Mouse (Mus musculus) 3134 (cell line): ENCODE results near the gene Ces2c.
"Not testable (repeated sequence)": the region's sequence is repeated elsewhere in the genome, so short reads cannot be mapped to it uniquely, and the experiment has no call there.

ENCODE experiments used
- DNase-seq: peaks from one replicate; pipeline ENCODE4 v3.0.0-alpha.2; 2011; ENCODE audit warnings: low spot score; ENCODE audit not compliant: insufficient read length; ENCODE audit errors: extremely low read depth

The Ces2c gene

DNA sequence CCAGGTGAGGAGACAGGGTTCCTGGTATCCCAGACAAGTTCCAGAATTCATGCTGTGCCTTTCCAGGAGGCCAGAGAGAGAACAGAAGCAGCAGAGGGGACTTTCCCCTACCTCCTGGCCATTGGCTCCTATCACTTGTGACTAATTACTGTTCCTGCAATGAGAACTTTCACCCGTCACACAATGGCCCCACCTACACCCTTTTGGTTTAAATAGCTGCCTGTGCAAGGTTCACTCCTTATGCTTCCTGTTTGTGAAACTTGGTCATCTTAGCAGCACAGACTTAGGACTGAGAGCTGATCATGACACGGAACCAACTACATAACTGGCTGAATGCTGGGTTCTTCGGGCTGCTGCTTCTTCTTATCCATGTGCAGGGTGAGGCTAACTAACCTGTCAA, at the start of gene Ces2c:
TSS of gene Ces2c (plus strand) at position 238 of the 400 bp plus-strand sequence.
- no peak for DNase-seq

DNA sequence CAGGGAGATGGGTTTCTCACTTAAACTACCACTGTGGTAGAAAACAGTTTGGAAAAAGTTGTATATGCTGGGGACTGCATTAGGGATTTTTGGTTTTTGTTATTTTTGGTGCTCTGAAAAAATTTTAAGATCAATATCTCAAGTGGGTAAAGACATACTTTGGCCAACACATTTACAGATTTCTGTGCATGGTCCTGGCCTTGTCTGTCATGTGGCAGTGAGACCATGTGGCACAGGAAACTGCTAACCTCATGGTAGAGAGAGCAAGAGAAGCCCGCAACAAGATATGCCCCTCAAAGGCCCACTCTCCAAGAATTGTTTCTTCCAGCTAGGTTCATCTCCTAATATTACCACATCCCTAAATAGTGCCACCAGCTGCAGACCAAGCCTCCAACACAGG, 47.5 kb upstream of the Ces2c start:
- DNase-seq = no peak

DNA sequence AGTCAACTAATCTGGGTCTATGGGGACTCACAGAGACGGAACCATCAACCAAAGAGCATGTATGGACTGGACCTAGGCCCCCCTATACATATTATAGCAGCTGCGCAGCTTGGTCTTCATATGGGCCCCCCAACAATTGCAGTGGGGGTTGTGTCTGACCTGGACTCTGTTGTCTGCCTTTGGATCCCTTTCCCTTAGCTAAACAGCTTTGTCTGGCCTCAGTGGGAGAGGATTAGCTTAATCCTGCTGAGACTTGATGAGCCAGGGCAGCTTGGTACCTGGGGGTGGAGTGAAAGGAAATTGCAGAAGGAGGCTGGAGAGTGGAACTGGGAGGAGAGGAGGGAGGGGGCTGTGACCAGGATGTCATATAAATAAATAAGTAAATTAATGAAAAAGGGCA, 40.7 kb upstream of the Ces2c start:
- DNase-seq = no peak

DNA sequence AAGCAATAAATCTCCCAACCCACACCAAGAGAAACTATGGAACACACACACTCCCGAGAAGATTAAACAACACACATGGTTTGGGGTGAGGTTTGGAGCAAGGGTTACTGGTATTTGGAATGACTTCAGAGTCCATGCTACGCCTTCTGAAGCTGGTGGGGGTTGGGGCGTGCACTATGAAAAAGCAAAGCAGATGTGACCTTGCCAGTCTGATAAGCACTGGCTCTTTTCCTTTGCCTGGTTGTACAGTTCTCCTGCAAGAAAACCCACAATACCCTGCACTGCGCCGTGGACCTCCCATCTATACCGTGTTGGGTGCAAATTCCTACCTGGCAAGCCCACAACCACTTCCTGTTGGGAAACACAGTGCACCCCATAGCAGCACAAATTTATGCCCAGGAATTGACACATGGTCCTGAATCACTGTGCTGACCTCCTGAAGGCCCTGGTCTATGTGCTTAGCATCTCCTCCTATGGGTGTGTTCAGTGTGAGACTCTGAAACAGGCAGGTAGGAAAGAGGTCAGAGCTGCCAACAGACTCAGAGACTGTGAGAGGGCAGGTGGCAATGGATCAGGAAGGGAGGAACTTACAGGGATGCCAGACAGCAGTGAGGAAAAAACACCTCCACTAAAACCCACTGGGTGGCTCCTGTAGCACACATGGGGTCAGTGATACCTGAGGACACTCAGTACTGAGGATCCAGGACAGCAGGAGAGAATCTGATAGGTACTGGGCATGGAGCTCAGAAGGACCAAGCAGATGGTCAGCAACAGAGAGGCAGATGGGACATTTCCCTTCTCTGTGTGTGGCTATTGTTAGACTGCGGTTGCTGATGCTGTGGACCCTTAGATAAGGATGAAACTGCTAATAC, 38.1 kb upstream of the Ces2c start:
- no peak for DNase-seq

DNA sequence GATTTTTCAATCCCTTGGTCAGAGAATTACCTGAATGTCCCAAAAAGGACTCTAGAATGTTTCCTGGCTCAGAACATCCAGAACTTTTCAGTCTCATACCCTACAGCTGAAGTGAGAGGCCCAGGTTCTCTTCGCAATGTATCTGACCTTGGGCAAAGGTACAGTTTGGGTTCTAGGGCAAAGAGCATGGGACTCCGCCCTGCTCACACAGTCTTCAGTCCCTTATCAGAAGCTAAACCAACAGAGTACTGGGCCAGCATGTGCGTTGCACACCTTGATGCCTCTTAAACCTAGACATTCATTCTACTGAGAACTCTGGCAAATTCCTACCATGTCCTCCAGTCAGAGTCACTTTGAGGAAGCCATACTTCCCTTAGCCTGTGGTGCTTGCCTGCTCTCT, 37.4 kb upstream of the Ces2c start:
- DNase-seq = no peak

DNA sequence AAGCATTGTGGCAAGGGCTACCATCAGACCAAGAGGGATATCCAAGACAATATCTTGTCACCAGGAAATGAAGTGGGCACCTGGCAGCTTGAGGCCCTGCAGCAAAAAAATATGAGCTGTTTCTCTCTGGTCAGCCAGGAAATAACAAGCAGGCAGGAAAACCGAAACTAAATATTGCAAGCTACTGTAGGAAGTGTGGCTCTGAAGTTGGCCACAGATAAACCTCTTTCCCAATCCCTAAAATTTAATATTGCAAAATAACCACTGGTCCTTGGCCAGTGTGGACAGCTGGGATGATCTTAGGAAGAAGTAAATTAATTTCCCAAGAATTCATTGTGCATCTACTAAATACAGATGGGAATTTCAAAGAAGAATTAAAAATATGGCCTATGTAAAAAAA, 20.0 kb upstream of the Ces2c start:
- DNase-seq = no peak

DNA sequence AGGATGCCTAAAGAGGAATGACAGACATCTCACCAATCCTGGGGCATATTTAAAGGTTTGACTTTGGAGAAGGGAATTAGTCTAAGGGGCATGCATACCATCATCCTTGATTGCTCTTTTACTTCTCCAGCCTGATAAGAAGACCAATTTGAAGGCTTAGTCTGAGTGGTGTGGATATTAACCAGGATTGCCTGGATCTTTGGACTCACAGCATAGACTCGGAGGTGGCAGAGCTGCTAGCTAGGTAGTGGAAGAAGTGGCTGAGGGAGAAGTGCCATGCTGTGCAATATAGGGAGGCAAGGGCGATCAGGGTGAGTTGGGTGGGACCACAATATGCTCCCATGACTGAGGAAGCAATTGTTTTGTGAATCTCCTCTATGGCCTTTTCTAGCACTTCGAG, 18.6 kb upstream of the Ces2c start:
- DNase-seq = no peak

DNA sequence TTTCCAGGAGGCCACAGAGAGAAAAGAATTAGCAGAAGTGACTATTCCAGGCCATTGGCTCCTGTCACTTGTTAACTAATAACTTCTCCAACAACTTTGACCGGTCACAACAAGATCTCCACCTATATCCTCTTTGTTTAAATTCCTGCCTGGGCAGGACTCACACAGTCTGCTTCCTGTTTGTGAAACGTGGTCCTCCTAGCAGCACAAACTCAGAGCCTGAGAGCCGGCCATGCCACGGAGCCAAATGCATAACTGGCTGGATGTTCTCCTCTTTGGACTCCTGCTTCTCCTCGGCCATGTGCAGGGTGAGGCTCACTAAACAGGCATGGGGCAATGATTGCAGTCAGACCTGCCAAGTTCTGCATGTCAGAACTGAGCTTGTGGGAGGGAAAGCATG, 15.4 kb upstream of the Ces2c start, which contains the start of gene Ces2b:
TSS of gene Ces2b (plus strand) at position 133 of the 400 bp plus-strand sequence.
- no peak for DNase-seq

DNA sequence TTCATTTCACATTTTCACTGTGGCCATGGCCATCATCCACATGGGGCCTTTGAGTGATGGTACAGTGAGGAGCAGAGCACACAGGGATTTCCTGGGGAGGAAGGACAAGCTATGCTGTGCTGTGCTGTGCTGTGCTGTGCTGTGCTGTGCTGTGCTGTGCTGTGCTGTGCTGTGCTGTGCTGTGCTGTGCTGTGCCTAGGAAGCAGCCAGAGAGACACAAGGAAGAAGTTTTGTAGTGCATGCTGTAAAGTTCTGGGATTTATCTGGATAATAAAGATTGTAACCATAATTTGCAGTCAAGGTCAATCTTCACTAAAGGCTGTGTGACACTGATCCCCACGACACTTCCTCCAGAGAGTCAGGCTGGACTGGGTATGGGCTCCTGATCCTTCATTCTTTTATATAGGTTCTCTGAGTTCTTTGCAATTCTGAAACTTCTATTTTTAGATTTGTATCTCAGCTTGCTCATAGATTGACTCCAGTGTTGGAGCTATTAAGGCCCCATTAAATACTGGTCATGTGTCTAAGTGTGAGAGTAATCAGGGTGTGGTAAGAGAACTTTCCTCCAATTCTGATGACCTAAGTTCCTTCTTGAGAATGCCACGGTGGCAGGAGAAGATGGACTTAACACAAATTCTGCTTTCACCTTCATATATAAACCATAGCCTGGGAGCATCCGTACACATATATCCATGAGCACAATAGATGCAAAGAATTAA, 5.3 kb upstream of the Ces2c start:
- DNase-seq = no peak

DNA sequence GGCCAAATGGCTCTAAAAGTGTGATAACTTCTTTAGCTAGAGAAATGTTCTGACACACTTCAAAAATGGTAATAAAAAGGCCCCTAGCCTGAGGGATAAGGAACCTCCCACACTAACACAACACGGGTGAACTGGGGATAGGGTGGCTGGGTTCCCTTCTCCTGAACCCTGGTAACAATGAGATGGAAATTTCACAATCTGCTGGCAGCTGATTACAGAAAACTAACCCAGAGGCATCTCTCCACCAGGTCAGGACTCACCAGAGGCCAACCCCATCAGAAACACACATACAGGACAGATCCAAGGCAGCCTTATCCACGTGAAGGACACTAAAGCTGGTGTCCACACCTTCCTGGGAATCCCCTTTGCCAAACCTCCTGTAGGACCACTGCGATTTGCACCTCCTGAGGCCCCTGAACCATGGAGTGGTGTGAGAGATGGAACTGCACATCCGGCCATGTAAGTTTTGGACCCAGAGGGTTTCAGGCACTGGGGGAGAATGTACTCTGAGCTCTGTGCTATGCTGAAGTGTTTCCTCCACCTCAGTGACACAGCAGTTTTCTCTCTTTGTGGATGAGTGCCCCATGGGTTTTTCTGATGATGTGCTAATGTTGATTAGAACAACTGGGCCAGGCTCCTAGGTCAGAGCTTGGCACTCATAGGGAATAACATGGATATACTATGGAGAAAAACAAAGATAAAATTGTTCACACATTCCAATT, 1.0 kb downstream of the Ces2c start:
- DNase-seq = no peak

DNA sequence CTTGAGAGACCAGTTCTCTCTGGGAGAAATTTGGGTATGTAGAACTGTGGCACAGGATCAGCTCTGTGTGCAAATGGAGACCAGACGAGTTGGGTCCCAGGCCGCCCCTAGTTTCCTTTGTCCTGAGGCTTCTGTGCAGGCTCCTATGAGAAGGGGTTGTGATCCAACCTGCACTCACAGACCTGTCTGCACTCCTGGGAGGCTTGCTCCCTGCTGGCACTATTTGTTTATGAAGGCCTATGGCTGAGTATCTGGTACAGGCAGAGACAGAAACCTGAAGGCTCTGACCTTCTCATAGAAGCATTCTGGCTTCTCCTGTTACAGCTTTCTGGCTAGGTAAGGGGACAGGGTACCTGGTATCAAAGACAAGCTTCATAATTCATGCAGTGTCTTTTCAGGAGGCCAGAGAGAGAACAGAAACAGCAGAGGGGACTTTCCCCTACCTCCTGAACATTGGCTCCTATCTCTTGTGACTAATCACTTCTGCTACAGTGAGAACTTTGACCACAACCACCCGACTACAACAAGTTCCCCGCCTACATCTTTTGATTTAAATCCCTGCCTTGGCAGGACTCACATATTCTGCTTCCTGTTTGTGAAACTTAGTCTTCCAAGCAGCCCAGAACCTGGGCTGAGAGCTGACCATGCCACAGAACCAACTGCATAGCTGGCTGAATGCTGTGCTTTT, 20.1 kb downstream of the Ces2c start:
- DNase-seq = not testable (repeated sequence)

DNA sequence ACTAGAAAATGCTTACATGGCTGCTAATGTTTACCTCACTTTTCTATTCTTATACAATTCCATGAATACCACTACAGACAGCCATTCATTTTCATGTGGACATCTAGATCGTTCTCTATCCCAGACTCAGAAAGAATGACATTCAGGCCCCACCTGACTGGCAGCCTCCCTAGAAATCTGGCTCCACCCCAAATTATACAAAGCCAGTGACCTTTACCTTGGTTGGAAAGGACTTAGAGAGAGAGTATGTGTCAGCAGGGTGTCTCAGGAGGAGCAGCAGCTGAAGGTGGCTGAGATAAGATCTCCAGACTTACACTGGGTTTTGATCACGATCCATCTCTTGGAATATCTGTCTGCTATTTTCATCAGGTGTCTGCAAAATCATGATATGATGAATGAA, 22.0 kb downstream of the Ces2c start:
- not testable (repeated sequence) for DNase-seq

DNA sequence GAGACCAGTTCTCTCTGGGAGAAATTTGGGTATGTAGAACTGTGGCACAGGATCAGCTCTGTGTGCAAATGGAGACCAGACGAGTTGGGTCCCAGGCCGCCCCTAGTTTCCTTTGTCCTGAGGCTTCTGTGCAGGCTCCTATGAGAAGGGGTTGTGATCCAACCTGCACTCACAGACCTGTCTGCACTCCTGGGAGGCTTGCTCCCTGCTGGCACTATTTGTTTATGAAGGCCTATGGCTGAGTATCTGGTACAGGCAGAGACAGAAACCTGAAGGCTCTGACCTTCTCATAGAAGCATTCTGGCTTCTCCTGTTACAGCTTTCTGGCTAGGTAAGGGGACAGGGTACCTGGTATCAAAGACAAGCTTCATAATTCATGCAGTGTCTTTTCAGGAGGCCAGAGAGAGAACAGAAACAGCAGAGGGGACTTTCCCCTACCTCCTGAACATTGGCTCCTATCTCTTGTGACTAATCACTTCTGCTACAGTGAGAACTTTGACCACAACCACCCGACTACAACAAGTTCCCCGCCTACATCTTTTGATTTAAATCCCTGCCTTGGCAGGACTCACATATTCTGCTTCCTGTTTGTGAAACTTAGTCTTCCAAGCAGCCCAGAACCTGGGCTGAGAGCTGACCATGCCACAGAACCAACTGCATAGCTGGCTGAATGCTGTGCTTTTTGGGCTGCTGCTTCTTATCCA, 39.5 kb downstream of the Ces2c start:
- not testable (repeated sequence) for DNase-seq

DNA sequence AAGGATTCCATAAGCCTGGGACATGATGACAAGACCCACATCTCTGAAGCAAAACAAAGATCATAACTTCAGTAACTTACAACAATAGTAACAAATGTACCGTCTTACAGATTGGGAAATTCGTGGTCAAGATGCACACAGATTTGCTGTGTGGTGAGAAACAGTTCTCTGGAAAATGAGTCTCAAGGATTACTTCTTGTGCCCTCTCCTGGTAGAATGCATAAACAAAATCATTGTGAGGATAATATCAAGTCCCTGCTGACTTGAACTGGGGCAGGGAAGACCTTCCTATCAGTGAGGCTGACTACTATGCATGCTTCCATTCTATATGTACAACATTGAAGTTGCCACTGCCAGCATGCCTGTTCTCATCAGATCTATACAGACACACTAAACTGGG, 54.9 kb downstream of the Ces2c start:
- DNase-seq = no peak
